In the genomic region with DNA sequence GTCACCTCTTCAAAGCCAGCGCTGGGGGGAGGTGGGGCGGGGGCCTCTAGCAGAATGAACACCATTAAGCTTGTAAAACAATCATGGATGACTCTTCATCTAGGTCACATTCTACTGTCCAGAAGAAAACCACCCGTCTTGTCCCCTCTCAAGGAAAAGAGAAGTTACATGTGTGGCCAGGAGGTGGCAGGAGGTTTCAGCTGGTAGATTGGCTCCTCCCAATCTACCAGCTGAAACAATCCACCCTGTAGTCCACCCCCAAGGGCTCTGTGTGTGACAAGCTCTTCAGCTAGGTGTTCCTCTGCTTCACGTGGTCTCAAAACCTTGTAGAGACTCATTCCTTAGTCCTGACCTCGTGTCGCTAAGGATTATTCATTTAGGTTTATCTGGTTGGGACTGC, we compare ENCODE assay signal across 10 mouse cellular contexts. TPM values are rescaled to one million over a fixed set of nuclear protein-coding genes. Genes with fewer than 3 reads are reported as not detected.
DNase-seq lines count a peak whose midpoint lies in the region; ATAC-seq lines count a peak whose summit lies in the region.
"Had no signal": no experiment of that assay in that cellular context is flagged by ENCODE, and none has a peak within 500 bp of the region (broad histone marks: within the 10 kb centered on the region; RNA-seq: fewer than 3 reads in every experiment).

No protein-coding gene starts in this region.

- no peaks in the 10 kb centered on the region for H3K27me3 ChIP-seq in embryonic facial prominence, embryonic 11.5 days (ENCODE audit: control insufficient read depth, insufficient read depth, low read length)
- H3K27me3 ChIP-seq: megakaryocyte, embryonic 14.5 days had no signal

- no peak overlapping the region for H3K4me3 ChIP-seq in embryonic facial prominence, embryonic 11.5 days (ENCODE audit: low read depth, low read length)
- H3K4me3 ChIP-seq: megakaryocyte, embryonic 14.5 days had no signal

- H3K9me3 ChIP-seq in embryonic facial prominence, embryonic 11.5 days (replicated peaks; ENCODE audit: control insufficient read depth, low read length) = no peaks in the 10 kb centered on the region
- H3K9me3 ChIP-seq: megakaryocyte, embryonic 14.5 days had no signal

- no peaks in the 10 kb centered on the region for H3K4me1 ChIP-seq in embryonic facial prominence, embryonic 11.5 days (ENCODE audit: control insufficient read depth, insufficient read depth, low read length)

- no peak overlapping the region for H3K27ac ChIP-seq in embryonic facial prominence, embryonic 11.5 days (replicated peaks; ENCODE audit: low read depth, low read length)

- no peak for ATAC-seq in CD4-positive, CD25-positive, alpha-beta regulatory T cell, adult 4 months
- ATAC-seq in embryonic facial prominence, embryonic 11.5 days (replicated peaks; ENCODE audit: insufficient number of reproducible peaks, low FRiP score, low TSS enrichment, low read depth) = no peak
- peak; percentile 49; the same call in 1 of the 2 replicates for ATAC-seq in monocyte, adult 5-6 weeks (replicated peaks; ENCODE audit: insufficient number of reproducible peaks, low FRiP score, low TSS enrichment, poor library complexity, severe bottlenecking)

- WGBS in embryonic facial prominence, embryonic 11.5 days = 43% methylated on average over 6 of the region's 6 CpGs

- H3K36me3 ChIP-seq in embryonic facial prominence, embryonic 11.5 days (replicated peaks; ENCODE audit: control insufficient read depth, insufficient read depth, low read depth, low read length) = peaks cover under 1% of the 10 kb centered on the region

- intact Hi-C loops in gastrocnemius, postnatal 36 days (cut with DNase I) = no loop called here

- no peak overlapping the region for H3K4me2 ChIP-seq in embryonic facial prominence, embryonic 11.5 days (ENCODE audit: low read depth, low read length)

- H3K9ac ChIP-seq in embryonic facial prominence, embryonic 11.5 days (replicated peaks; ENCODE audit: low read length) = no peak overlapping the region

- peak; percentile 36 for DNase-seq in CD4-positive, CD25-positive, alpha-beta regulatory T cell, adult 2 months (ENCODE audit: low read depth, low spot score)
- peak; percentile 25 to 38 for DNase-seq in layer of hippocampus, postnatal 10 days (ENCODE audit: low spot score in 2 of 2)
- no peak for DNase-seq in layer of hippocampus, adult 8-10 months (ENCODE audit: low spot score in 2 of 2)
- DNase-seq in ES-CJ7 (ENCODE audit: low read depth, low spot score) = peak; percentile 71
- peak; percentile 43 for DNase-seq in embryonic facial prominence, embryonic 11.5 days (ENCODE audit: low spot score)
- no peak for DNase-seq in gastrocnemius, postnatal 36 days

RNA-seq across cellular contexts. Expression of a gene that starts 12.9 kb away (rescaled TPM):
- polyA plus RNA-seq in CD4-positive, CD25-positive, alpha-beta regulatory T cell, adult 4 months (2017; shearing (Covaris generic)) = 100 to 1,000 TPM; 237 to 238 TPM
- total RNA-seq in layer of hippocampus, postnatal 10 days (2021) = 100 to 1,000 TPM; 142 to 164 TPM
- 100 to 1,000 TPM; 131 to 158 (median 140) TPM for total RNA-seq in layer of hippocampus, adult 8-10 months (2022)
- 243 and 271 TPM in 2 replicates for polyA plus RNA-seq in embryonic facial prominence, embryonic 11.5 days (2014; fragmentation: Nextera tagmentation; extraction: Ambion mirVana)
- 84.5 to 131 TPM (median 95.7 TPM) in 3 replicates for total RNA-seq in monocyte, adult 5-6 weeks (2017)
- total RNA-seq in gastrocnemius, postnatal 36 days (2021) = 100 to 1,000 TPM; 234 to 269 TPM

RNA-seq across cellular contexts. Expression of a gene that starts 13.0 kb away (rescaled TPM):
- polyA plus RNA-seq in CD4-positive, CD25-positive, alpha-beta regulatory T cell, adult 4 months (2017; shearing (Covaris generic)) = 100 to 1,000 TPM; 113 to 123 TPM
- 10 to 100 TPM; 11.9 to 13.7 TPM for total RNA-seq in layer of hippocampus, postnatal 10 days (2021)
- 10 to 100 TPM in 3 of 4 experiments, 1 to 10 TPM in 1; 8.6 to 14.7 (median 12.9) TPM for total RNA-seq in layer of hippocampus, adult 8-10 months (2022)
- 28.5 and 30.9 TPM in 2 replicates for polyA plus RNA-seq in embryonic facial prominence, embryonic 11.5 days (2014; fragmentation: Nextera tagmentation; extraction: Ambion mirVana)
- 17.9 to 45.5 TPM (median 27.1 TPM) in 3 replicates for total RNA-seq in monocyte, adult 5-6 weeks (2017)
- total RNA-seq in gastrocnemius, postnatal 36 days (2021) = 1 to 10 TPM; 1.6 to 2.3 TPM

RNA-seq across cellular contexts. Expression of a gene that starts 13.1 kb away (rescaled TPM):
- not detected for polyA plus RNA-seq in CD4-positive, CD25-positive, alpha-beta regulatory T cell, adult 4 months (2017; shearing (Covaris generic))
- total RNA-seq in layer of hippocampus, postnatal 10 days (2021) = not detected
- total RNA-seq in layer of hippocampus, adult 8-10 months (2022) = under 1 TPM in 1 of 4 experiments, not detected in 3; 0.12 TPM
- polyA plus RNA-seq in embryonic facial prominence, embryonic 11.5 days (2014; fragmentation: Nextera tagmentation; extraction: Ambion mirVana) = not detected in 2 replicates
- total RNA-seq in monocyte, adult 5-6 weeks (2017) = not detected in 3 replicates
- not detected for total RNA-seq in gastrocnemius, postnatal 36 days (2021)
- polyA plus RNA-seq: C2C12 had no signal

RNA-seq across cellular contexts. Expression of a gene that starts 31.6 kb away (rescaled TPM):
- 1 to 10 TPM; 9.1 to 9.8 TPM for polyA plus RNA-seq in CD4-positive, CD25-positive, alpha-beta regulatory T cell, adult 4 months (2017; shearing (Covaris generic))
- 1 to 10 TPM; 7.0 to 7.5 TPM for total RNA-seq in layer of hippocampus, postnatal 10 days (2021)
- total RNA-seq in layer of hippocampus, adult 8-10 months (2022) = 1 to 10 TPM; 7.1 to 9.2 (median 8.6) TPM
- polyA plus RNA-seq in embryonic facial prominence, embryonic 11.5 days (2014; fragmentation: Nextera tagmentation; extraction: Ambion mirVana) = 10.3 and 11.5 TPM in 2 replicates
- total RNA-seq in monocyte, adult 5-6 weeks (2017) = 0.49 to 2.2 TPM in 2 of 3 replicates, not detected in the other
- total RNA-seq in gastrocnemius, postnatal 36 days (2021) = 1 to 10 TPM; 5.4 to 7.1 TPM

RNA-seq across cellular contexts. Expression of a gene that starts 36.9 kb away (rescaled TPM):
- polyA plus RNA-seq in CD4-positive, CD25-positive, alpha-beta regulatory T cell, adult 4 months (2017; shearing (Covaris generic)) = 1 to 10 TPM; 2.1 TPM
- total RNA-seq in layer of hippocampus, postnatal 10 days (2021) = 10 to 100 TPM; 15.3 to 18.0 TPM
- 10 to 100 TPM; 20.1 to 29.9 (median 23.7) TPM for total RNA-seq in layer of hippocampus, adult 8-10 months (2022)
- 7.0 and 8.8 TPM in 2 replicates for polyA plus RNA-seq in embryonic facial prominence, embryonic 11.5 days (2014; fragmentation: Nextera tagmentation; extraction: Ambion mirVana)
- 18.6 to 28.8 TPM (median 22.8 TPM) in 3 replicates for total RNA-seq in monocyte, adult 5-6 weeks (2017)
- total RNA-seq in gastrocnemius, postnatal 36 days (2021) = 1 to 10 TPM; 3.4 to 5.0 TPM

Comparison
In these comparisons a context has a peak if more than half of its experiments do, and no peak if none do; other contexts are left out.
1. DNase-seq: peak in CD4-positive, CD25-positive, alpha-beta regulatory T cell, adult 2 months (single experiment), layer of hippocampus, postnatal 10 days (2 of 2), ES-CJ7 (single experiment) and embryonic facial prominence, embryonic 11.5 days (single experiment); none in layer of hippocampus, adult 8-10 months (0 of 2) and gastrocnemius, postnatal 36 days (0 of 2).